Mouse (Mus musculus): Measurements from ENCODE around the gene Zfp692.

- no peak for TF ChIP-seq EP300 (IDR thresholded peaks at IDR 0.05; ENCODE audit: low read depth)
- TF ChIP-seq CTCF (IDR thresholded peaks at IDR 0.05; ENCODE audit: low read depth): no peak
Measured at GRCm38 (mm10) chr11:58303594-58303993, 3.3 kb upstream of the Zfp692 start.
